Mouse (Mus musculus): Measurements from ENCODE around the gene Olfr1424. TPM values are rescaled to one million over a fixed set of nuclear protein-coding genes. Genes with fewer than 3 reads are reported as not detected.

Gene Olfr1424
- total RNA-seq, 2 experiments from 2014 or later: not detected

DNA sequence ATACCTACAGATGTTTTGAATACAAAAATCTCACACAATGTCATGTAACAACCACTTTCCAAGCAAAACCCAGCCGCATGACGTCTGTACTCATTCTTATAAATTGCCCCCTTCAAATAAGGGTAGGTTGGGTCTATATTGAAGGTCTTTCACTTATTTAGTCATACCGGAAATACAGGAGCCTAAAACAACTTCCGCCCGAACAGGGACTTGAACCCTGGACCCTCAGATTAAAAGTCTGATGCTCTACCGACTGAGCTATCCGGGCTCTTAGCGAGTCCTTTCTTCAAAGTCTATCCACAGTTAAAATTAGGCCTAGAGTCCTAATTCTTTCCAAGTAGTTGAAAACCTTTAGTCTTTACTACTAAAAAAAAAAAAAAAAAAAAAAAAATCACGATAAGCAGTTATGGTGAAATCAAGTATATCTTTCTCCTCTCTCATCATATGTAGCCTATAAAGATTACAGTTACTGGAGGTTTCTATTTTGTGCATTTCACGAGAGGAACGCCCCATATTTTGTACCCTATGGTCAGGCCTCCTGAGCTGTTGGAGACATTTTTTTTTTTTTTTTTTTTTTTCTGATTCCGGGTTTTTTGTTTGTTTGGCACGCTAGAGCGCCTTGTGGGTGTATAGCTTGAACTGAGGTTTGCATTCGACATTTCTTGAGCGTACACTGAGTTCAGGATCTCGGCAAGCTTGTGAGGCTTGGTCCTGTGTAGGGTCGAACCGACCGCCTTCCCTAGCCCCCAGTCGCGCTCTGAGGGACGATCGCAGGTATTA lies 52.8 kb downstream of the Olfr1424 start:
- peak; percentile 71 to 75 for DNase-seq
- intact Hi-C loops (cut with DNase I): loop anchor here (2.0 to 5.0 kb wide), 4 partner anchors 43 to 231 kb away; partner anchors contain the start of genes Patl1 and Stx3

Other genes with a start within 250 kb of the Olfr1424 start
- gene Stx3, start 243.3 kb downstream of the Olfr1424 start, total RNA-seq (2021): 1 to 10 TPM; 7.7 to 8.4 TPM
- gene Olfr1417, start 223.5 kb downstream of the Olfr1424 start, total RNA-seq (2021): not detected
- gene Olfr1418, start 201.6 kb downstream of the Olfr1424 start, total RNA-seq (2021): not detected
- not detected for gene Olfr1419, start 187.6 kb downstream of the Olfr1424 start, total RNA-seq (2021)
- gene Olfr1420, start 176.1 kb downstream of the Olfr1424 start, total RNA-seq (2021): not detected
- 10 to 100 TPM; 26.2 to 28.2 TPM for gene Patl1, start 150.3 kb downstream of the Olfr1424 start, total RNA-seq (2021)
- gene Osbp, start 96.7 kb downstream of the Olfr1424 start, total RNA-seq (2021): 10 to 100 TPM; 81.3 to 85.1 TPM
- gene Olfr1423, start 21.4 kb downstream of the Olfr1424 start, total RNA-seq (2021): not detected
- not detected for gene Olfr1425, start 15.0 kb upstream of the Olfr1424 start, total RNA-seq (2021)
- not detected for gene Olfr1426, start 29.3 kb upstream of the Olfr1424 start, total RNA-seq (2021)
- not detected for gene Olfr1427, start 40.7 kb upstream of the Olfr1424 start, total RNA-seq (2021)
- not detected for gene Olfr1428, start 53.2 kb upstream of the Olfr1424 start, total RNA-seq (2021)
- not detected for gene Olfr76, start 60.5 kb upstream of the Olfr1424 start, total RNA-seq (2021)
- not detected for gene Olfr1555-ps1, start 107.4 kb upstream of the Olfr1424 start, total RNA-seq (2021)
- gene Olfr1431, start 138.0 kb upstream of the Olfr1424 start, total RNA-seq (2021): not detected
- gene Olfr1432, start 169.9 kb upstream of the Olfr1424 start, total RNA-seq (2021): not detected
- gene Olfr262, start 179.0 kb upstream of the Olfr1424 start, total RNA-seq (2021): not detected
- gene Olfr235, start 198.3 kb upstream of the Olfr1424 start, total RNA-seq (2021): not detected
- gene Olfr1434, start 217.2 kb upstream of the Olfr1424 start, total RNA-seq (2021): not detected
- gene Olfr1436, start 236.4 kb upstream of the Olfr1424 start, total RNA-seq (2021): not detected